ENCODE assay signal across 23 mouse cellular contexts in the genomic region with DNA sequence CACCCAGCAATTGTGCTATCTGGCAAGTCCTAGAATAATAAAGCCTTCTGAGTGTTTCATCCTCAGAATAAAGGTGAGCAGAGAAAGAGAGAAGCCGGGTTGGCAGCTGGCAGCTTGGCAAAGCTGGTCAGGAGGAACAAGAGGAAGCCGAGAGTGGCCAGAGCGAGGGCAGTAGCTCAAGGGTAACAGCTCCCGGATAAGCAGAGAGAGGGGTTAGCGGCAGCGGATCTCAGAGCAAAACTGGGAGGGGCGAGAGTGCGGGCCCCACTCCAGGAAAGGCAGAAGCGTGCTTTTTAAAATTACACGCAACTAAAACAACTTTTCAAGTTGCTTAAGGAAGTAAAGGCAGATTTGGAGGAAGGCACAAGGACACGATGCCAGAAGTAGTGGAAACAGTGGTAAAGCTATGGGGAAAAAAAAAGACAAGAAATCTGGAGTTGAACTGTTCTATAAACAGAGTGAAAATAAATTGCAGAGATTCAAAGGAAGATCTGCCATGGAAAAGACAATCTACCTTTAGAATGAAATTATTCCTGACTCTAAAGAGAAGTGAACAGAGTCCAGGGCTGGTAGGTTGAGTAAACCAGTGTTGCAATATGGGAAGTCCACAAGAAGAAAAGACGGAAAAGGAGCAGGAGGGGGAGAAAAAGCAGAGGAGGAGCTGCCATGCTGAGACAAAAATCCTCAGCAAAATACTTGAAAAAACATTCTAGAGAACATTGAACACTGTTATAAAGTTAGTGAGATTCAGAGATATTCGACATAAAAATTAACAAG. TPM values are rescaled to one million over a fixed set of nuclear protein-coding genes. Genes with fewer than 3 reads are reported as not detected.
DNase-seq lines count a peak whose midpoint lies in the region; ATAC-seq and TF ChIP-seq lines count a peak whose summit lies in the region.
"Had no signal": no experiment of that assay in that cellular context is flagged by ENCODE, and none has a peak within 500 bp of the region (broad histone marks: within the 10 kb centered on the region; RNA-seq: fewer than 3 reads in every experiment).

No protein-coding gene starts in this region.

- H3K4me2 ChIP-seq in embryonic facial prominence, embryonic 13.5 days: no peak overlapping the region
- 0 out of 2 replicates have a peak overlapping the region, but pooled peaks have one; percentile 2 for H3K4me2 ChIP-seq in hindbrain, postnatal 0 days (ENCODE audit: low read depth, low read length)
- no peak overlapping the region for H3K4me2 ChIP-seq in hindbrain, embryonic 14.5 days (replicated peaks)
- peak overlapping the region; percentile 17; the same call in 1 of the 2 replicates for H3K4me2 ChIP-seq in embryonic facial prominence, embryonic 15.5 days (replicated peaks)
- H3K4me2 ChIP-seq: midbrain, embryonic 11.5 days had no signal

- no peaks in the 10 kb centered on the region for H3K36me3 ChIP-seq in embryonic facial prominence, embryonic 13.5 days
- no peaks in the 10 kb centered on the region for H3K36me3 ChIP-seq in embryonic facial prominence, embryonic 10.5 days (replicated peaks)
- no peaks in the 10 kb centered on the region for H3K36me3 ChIP-seq in hindbrain, postnatal 0 days (ENCODE audit: insufficient read depth, low read length)
- no peaks in the 10 kb centered on the region for H3K36me3 ChIP-seq in hindbrain, embryonic 14.5 days (replicated peaks; ENCODE audit: control insufficient read depth, insufficient read depth)
- no peaks in the 10 kb centered on the region for H3K36me3 ChIP-seq in embryonic facial prominence, embryonic 15.5 days
- H3K36me3 ChIP-seq: forebrain, embryonic 10.5 days had no signal

- no peaks in the 10 kb centered on the region for H3K4me1 ChIP-seq in embryonic facial prominence, embryonic 13.5 days
- H3K4me1 ChIP-seq in embryonic facial prominence, embryonic 10.5 days: 0 out of 2 replicates have a peak, but pooled peaks cover 8% of the 10 kb centered on the region
- no peaks in the 10 kb centered on the region for H3K4me1 ChIP-seq in hindbrain, postnatal 0 days (ENCODE audit: insufficient read depth, low read length)
- H3K4me1 ChIP-seq in hindbrain, embryonic 14.5 days (replicated peaks; ENCODE audit: control insufficient read depth, insufficient read depth, low read length): no peaks in the 10 kb centered on the region
- 0 out of 2 replicates have a peak, but pooled peaks cover 4% of the 10 kb centered on the region for H3K4me1 ChIP-seq in embryonic facial prominence, embryonic 15.5 days

- no peaks in the 10 kb centered on the region for H3K27me3 ChIP-seq in embryonic facial prominence, embryonic 13.5 days
- no peaks in the 10 kb centered on the region for H3K27me3 ChIP-seq in embryonic facial prominence, embryonic 10.5 days (replicated peaks; ENCODE audit: low read depth, poor library complexity, severe bottlenecking)
- H3K27me3 ChIP-seq in hindbrain, postnatal 0 days (ENCODE audit: insufficient read depth, low read length): no peaks in the 10 kb centered on the region
- H3K27me3 ChIP-seq in hindbrain, embryonic 14.5 days (ENCODE audit: control insufficient read depth, insufficient read depth, low read length): no peaks in the 10 kb centered on the region
- no peaks in the 10 kb centered on the region for H3K27me3 ChIP-seq in embryonic facial prominence, embryonic 15.5 days

- no peak overlapping the region for H3K4me3 ChIP-seq in embryonic facial prominence, embryonic 13.5 days
- H3K4me3 ChIP-seq in embryonic facial prominence, embryonic 10.5 days: no peak overlapping the region
- no peak overlapping the region for H3K4me3 ChIP-seq in hindbrain, postnatal 0 days (ENCODE audit: low read length)
- no peak overlapping the region for H3K4me3 ChIP-seq in hindbrain, embryonic 14.5 days (replicated peaks; ENCODE audit: low read length)
- H3K4me3 ChIP-seq in embryonic facial prominence, embryonic 15.5 days (replicated peaks): no peak overlapping the region
- H3K4me3 ChIP-seq: forebrain, embryonic 10.5 days; myocyte had no signal

- ATAC-seq in embryonic facial prominence, embryonic 13.5 days (ENCODE audit: insufficient number of reproducible peaks, insufficient read depth, low FRiP score, low TSS enrichment, low read depth): no peak
- no peak for ATAC-seq in hindbrain, postnatal 0 days
- ATAC-seq in hindbrain, embryonic 14.5 days (ENCODE audit: low FRiP score): no peak
- no peak for ATAC-seq in embryonic facial prominence, embryonic 15.5 days (ENCODE audit: insufficient number of reproducible peaks, low FRiP score, low TSS enrichment, low read depth)
- peak; percentile 76 for ATAC-seq in megakaryocyte, adult 5-6 weeks (ENCODE audit: poor library complexity, severe bottlenecking)

- no peak for TF ChIP-seq CTCF in hindbrain, postnatal 0 days (IDR thresholded peaks at IDR 0.05; ENCODE audit: low read depth)

- H3K9ac ChIP-seq in embryonic facial prominence, embryonic 13.5 days: 0 out of 2 replicates have a peak overlapping the region, but pooled peaks have one; percentile 27
- no peak overlapping the region for H3K9ac ChIP-seq in hindbrain, postnatal 0 days (replicated peaks; ENCODE audit: low read length)
- no peak overlapping the region for H3K9ac ChIP-seq in hindbrain, embryonic 14.5 days
- no peak overlapping the region for H3K9ac ChIP-seq in embryonic facial prominence, embryonic 15.5 days

- H3K9me3 ChIP-seq in embryonic facial prominence, embryonic 13.5 days: no peaks in the 10 kb centered on the region
- H3K9me3 ChIP-seq in embryonic facial prominence, embryonic 10.5 days: no peaks in the 10 kb centered on the region
- H3K9me3 ChIP-seq in hindbrain, postnatal 0 days (ENCODE audit: low read length): no peaks in the 10 kb centered on the region
- H3K9me3 ChIP-seq in hindbrain, embryonic 14.5 days (ENCODE audit: control insufficient read depth, low read length): no peaks in the 10 kb centered on the region
- H3K9me3 ChIP-seq in embryonic facial prominence, embryonic 15.5 days (replicated peaks): no peaks in the 10 kb centered on the region
- H3K9me3 ChIP-seq: forebrain, embryonic 10.5 days had no signal

- DNase-seq in embryonic facial prominence, embryonic 10.5 days (ENCODE audit: low spot score): no peak
- DNase-seq in hindbrain, postnatal 0 days (ENCODE audit: low spot score): no peak
- DNase-seq in hindbrain, embryonic 14.5 days (ENCODE audit: low spot score): no peak
- no peak for DNase-seq in cerebellum, adult 9-11 months
- DNase-seq in adrenal gland, postnatal 25 days: no peak
- DNase-seq: adrenal gland, adult 8-10 months; cerebellum, postnatal 14 days; gastrocnemius, postnatal 14 days; kidney, adult 2 months; thymus, postnatal 4 days had no signal

- whole genome bisulfite sequencing in embryonic facial prominence, embryonic 13.5 days: 75% methylated on average over 13 of the region's 13 CpGs
- WGBS in embryonic facial prominence, embryonic 10.5 days: 79% methylated on average over 13 of the region's 13 CpGs
- WGBS in hindbrain, postnatal 0 days: 71% methylated on average over 13 of the region's 13 CpGs
- WGBS in hindbrain, embryonic 14.5 days: 85% methylated on average over 13 of the region's 13 CpGs
- 57% methylated on average over 13 of the region's 13 CpGs for WGBS in embryonic facial prominence, embryonic 15.5 days

- H3K27ac ChIP-seq in embryonic facial prominence, embryonic 13.5 days: no peak overlapping the region
- H3K27ac ChIP-seq in embryonic facial prominence, embryonic 10.5 days (replicated peaks): no peak overlapping the region
- H3K27ac ChIP-seq in hindbrain, postnatal 0 days: no peak overlapping the region
- H3K27ac ChIP-seq in hindbrain, embryonic 14.5 days: no peak overlapping the region
- no peak overlapping the region for H3K27ac ChIP-seq in embryonic facial prominence, embryonic 15.5 days (replicated peaks)
- H3K27ac ChIP-seq: forebrain, embryonic 10.5 days had no signal

RNA-seq across cellular contexts. Expression of gene Trpd52l3, which starts 7.1 kb away (rescaled TPM):
- polyA plus RNA-seq in embryonic facial prominence, embryonic 13.5 days (2015; fragmentation: Nextera tagmentation; extraction: Ambion mirVana): not detected in 2 replicates
- polyA plus RNA-seq in embryonic facial prominence, embryonic 10.5 days (2016; fragmentation: Nextera tagmentation; extraction: Ambion mirVana): not detected in 2 replicates
- total RNA-seq in hindbrain, postnatal 0 days (2014; rRNA removed): not detected in 2 replicates
- polyA plus RNA-seq in hindbrain, postnatal 0 days (2015; fragmentation: Nextera tagmentation; extraction: Ambion mirVana): not detected in 2 replicates
- not detected in 2 replicates for polyA plus RNA-seq in hindbrain, embryonic 14.5 days (2014; fragmentation: Nextera tagmentation; extraction: Ambion mirVana)
- not detected in 2 replicates for polyA plus RNA-seq in embryonic facial prominence, embryonic 15.5 days (2015; fragmentation: Nextera tagmentation; extraction: Ambion mirVana)
- total RNA-seq in megakaryocyte, adult 5-6 weeks (2015): not detected in 2 replicates
- total RNA-seq in megakaryocyte, adult 5-6 weeks (2017): not detected in 2 replicates
- total RNA-seq in adrenal gland, postnatal 25 days (2021): not detected in 2 replicates
- total RNA-seq: adrenal gland, adult 8-10 months; gastrocnemius, postnatal 14 days; layer of hippocampus, postnatal 25 days; left cerebral cortex, postnatal 36 days had no signal
- polyA plus RNA-seq: forebrain, embryonic 10.5 days; frontal cortex, adult 2 months; hindbrain, embryonic 11.5 days; kidney, adult 2 months; large intestine, adult 2 months; liver, embryonic 16.5 days; midbrain, embryonic 11.5 days; myocyte; small intestine, adult 2 months had no signal

RNA-seq across cellular contexts. Expression of gene Uhrf2, which starts 19.6 kb away (rescaled TPM):
- 77.6 and 87.7 TPM in 2 replicates for polyA plus RNA-seq in embryonic facial prominence, embryonic 13.5 days (2015; fragmentation: Nextera tagmentation; extraction: Ambion mirVana)
- polyA plus RNA-seq in embryonic facial prominence, embryonic 10.5 days (2016; fragmentation: Nextera tagmentation; extraction: Ambion mirVana): 84.7 and 85.7 TPM in 2 replicates
- total RNA-seq in hindbrain, postnatal 0 days (2014; rRNA removed): 52.6 and 53.2 TPM in 2 replicates
- polyA plus RNA-seq in hindbrain, postnatal 0 days (2015; fragmentation: Nextera tagmentation; extraction: Ambion mirVana): 25.7 and 27.2 TPM in 2 replicates
- polyA plus RNA-seq in hindbrain, embryonic 14.5 days (2014; fragmentation: Nextera tagmentation; extraction: Ambion mirVana): 52.3 and 59.2 TPM in 2 replicates
- 62.2 and 65.7 TPM in 2 replicates for polyA plus RNA-seq in embryonic facial prominence, embryonic 15.5 days (2015; fragmentation: Nextera tagmentation; extraction: Ambion mirVana)
- total RNA-seq in megakaryocyte, adult 5-6 weeks (2015): 77.1 and 85.8 TPM in 2 replicates
- 55.3 and 58.3 TPM in 2 replicates for total RNA-seq in megakaryocyte, adult 5-6 weeks (2017)
- 48.1 and 56.1 TPM in 2 replicates for total RNA-seq in adrenal gland, postnatal 25 days (2021)

Comparison
In these comparisons a context has a peak if more than half of its experiments do, and no peak if none do; other contexts are left out.
1. H3K4me2 ChIP-seq: peak in hindbrain, postnatal 0 days (single experiment) and embryonic facial prominence, embryonic 15.5 days (single experiment); none in embryonic facial prominence, embryonic 13.5 days (single experiment) and hindbrain, embryonic 14.5 days (single experiment).